Mouse (Mus musculus) hindbrain, embryonic 14.5 days (tissue): Measurements from ENCODE around the gene Kcns1. TPM values are rescaled to one million over a fixed set of nuclear protein-coding genes. Genes with fewer than 3 reads are reported as not detected.
A peak's percentile ranks its signal among the peaks of the same experiment; 100 is the strongest.
"Not testable (repeated sequence)": the region's sequence is repeated elsewhere in the genome, so short reads cannot be mapped to it uniquely, and the experiment has no call there.

Experiments
- ATAC-seq: fragments of 200-750 bp; cut with Nextera tagmentation; 2 replicates; pipeline ENCODE4 v1.8.0; 2017; ENCODE audit warnings: moderate number of reproducible peaks, mild to moderate bottlenecking, moderate TSS enrichment, moderate library complexity; ENCODE audit not compliant: low FRiP score
- DNase-seq: peaks from one replicate; pipeline ENCODE4 v3.0.0-alpha.2; 2015; ENCODE audit warnings: low spot score
- H3K27ac ChIP-seq: fragments of 300-500 bp; sonication (generic); 2 replicates; pipeline ENCODE4 v1.5.1; 2014; ENCODE audit warnings: mild to moderate bottlenecking, moderate library complexity
- H3K27me3 ChIP-seq: fragments of 300-500 bp; sonication (generic); 2 replicates; pipeline ENCODE4 v1.6.1; 2014; ENCODE audit warnings: mild to moderate bottlenecking, low read length, mixed read lengths; ENCODE audit not compliant: control insufficient read depth, insufficient read depth
- H3K36me3 ChIP-seq: fragments of 300-500 bp; sonication (generic); replicated peaks from 2 replicates; pipeline ENCODE4 v1.6.1; 2014; ENCODE audit not compliant: control insufficient read depth, insufficient read depth
- H3K4me1 ChIP-seq: fragments of 300-500 bp; sonication (generic); replicated peaks from 2 replicates; pipeline ENCODE4 v1.6.1; 2014; ENCODE audit warnings: antibody characterized with exemption, low read length, mixed read lengths; ENCODE audit not compliant: control insufficient read depth, insufficient read depth
- H3K4me2 ChIP-seq: fragments of 300-500 bp; sonication (generic); replicated peaks from 2 replicates; pipeline ENCODE4 v1.6.1; 2014; ENCODE audit warnings: mild to moderate bottlenecking, moderate library complexity
- H3K4me3 ChIP-seq: fragments of 300-500 bp; sonication (generic); replicated peaks from 2 replicates; pipeline ENCODE4 v1.5.1; 2014; ENCODE audit warnings: mild to moderate bottlenecking, low read length
- H3K9ac ChIP-seq: fragments of 300-500 bp; sonication (generic); 2 replicates; pipeline ENCODE4 v1.6.1; 2014
- H3K9me3 ChIP-seq: fragments of 300-500 bp; sonication (generic); 2 replicates; pipeline ENCODE4 v1.6.1; 2016; ENCODE audit warnings: low read length; ENCODE audit not compliant: control insufficient read depth
- WGBS: fragments of 180-500 bp; shearing (Covaris S2); extraction: QIAGEN DNeasy Blood & Tissue Kit; methylation state at CpG from one replicate; pipeline ENCODE4 v1.1.7; 2014; 5-methylcytosine and 5-hydroxymethylcytosine counted together
- polyA plus RNA-seq: library from polyadenylated mRNA; unstranded; fragments of >200 nt; fragmentation: Nextera tagmentation; extraction: Ambion mirVana; gene quantifications from 2 replicates; pipeline ENCODE4 v1.2.1, GENCODE M21; 2014

The Kcns1 gene
- polyA plus RNA-seq, result 1.1 and 1.6 TPM in 2 replicates

DNA sequence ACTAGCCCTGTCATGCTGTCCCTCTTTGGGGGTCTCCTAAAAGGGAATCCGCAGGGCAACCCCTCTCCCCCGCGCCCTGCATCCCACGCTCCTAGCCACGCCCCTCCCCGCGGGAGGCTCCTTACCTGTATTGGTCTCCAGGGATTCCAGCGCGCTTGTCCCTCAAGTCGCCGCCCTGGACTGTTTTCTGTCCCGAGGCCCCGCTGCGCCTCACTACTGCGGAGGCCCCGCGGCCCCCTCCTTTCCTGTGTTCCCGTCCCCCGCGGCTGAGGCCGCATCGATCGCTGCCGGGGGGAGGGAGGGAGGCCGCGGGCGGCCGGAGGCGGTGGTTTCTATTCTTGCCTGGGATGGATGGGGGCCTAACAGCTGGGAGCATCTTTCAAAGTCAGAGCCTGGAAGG is at the start of gene Kcns1:
TSS of gene Kcns1 (minus strand) at position 212 of the 400 bp plus-strand sequence.
- peak within 1 kb of the TSS; percentile 39 for H3K9ac ChIP-seq
- ATAC-seq, result no peak
- peak within 1 kb of the TSS; percentile 53 for H3K4me2 ChIP-seq
- DNase-seq, result no peak
- H3K4me1 ChIP-seq, result peaks cover 18% of the 10 kb centered on the region
- H3K36me3 ChIP-seq, result no peaks in the 10 kb centered on the region
- peak within 1 kb of the TSS; percentile 28 for H3K4me3 ChIP-seq
- peaks cover 66% of the 10 kb centered on the region for H3K27me3 ChIP-seq
- H3K9me3 ChIP-seq, result no peaks in the 10 kb centered on the region
- WGBS, result under 1% methylated on average over 29 of the region's 29 CpGs
- no peak within 1 kb of the TSS for H3K27ac ChIP-seq

DNA sequence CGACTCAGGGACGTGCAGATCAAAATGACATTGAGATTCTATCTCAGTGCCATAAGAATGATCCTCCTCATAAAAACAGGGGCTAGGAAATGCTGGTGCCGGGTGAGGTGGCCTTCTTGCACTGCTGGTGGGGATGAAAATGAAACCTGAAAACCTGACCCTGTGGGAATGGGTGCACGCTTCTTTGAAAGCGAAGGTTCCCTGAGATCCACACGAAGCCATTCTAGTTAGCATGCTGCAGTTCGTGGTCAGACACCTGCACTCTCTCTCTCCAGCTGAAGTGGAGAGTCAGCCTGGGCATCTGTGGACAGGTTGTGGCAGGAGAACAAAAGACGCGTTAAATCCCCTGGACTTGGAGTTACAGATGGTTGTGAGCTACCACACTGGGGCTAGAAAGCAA is 48.4 kb upstream of the Kcns1 start:
- Histone ChIP-seq H3K4me1 (no peaks in the 10 kb centered on the region), H3K27ac (no peak overlapping the region), H3K4me2 (no peak overlapping the region), H3K9ac (no peak overlapping the region), H3K4me3 (no peak overlapping the region), H3K27me3 (no peaks in the 10 kb centered on the region), H3K36me3 (no peaks in the 10 kb centered on the region), H3K9me3 (no peaks in the 10 kb centered on the region)
- ATAC-seq (no peak), DNase-seq (no peak)
- 90% methylated on average over 9 of the region's 9 CpGs for whole genome bisulfite sequencing

DNA sequence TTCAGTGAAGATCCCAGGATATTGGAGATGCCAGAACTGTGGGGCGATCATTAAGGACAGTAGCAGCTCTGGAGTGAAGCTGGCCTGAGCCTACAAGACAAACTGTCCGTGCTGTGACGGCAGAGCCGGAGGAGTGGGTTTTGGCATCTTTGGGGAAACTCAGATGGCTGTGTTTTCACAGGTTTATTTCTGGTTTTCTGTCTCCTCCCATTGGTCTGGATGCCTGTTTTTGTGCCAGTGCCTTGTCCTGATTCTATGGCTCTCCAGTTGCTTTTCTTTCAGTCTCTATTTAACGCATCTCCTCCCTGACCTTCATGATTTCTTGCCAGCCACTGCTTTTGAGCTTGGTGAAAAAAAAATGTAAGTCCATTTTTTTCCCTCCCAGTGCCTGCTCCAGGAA is 41.8 kb upstream of the Kcns1 start:
- Histone ChIP-seq H3K9ac (no peak overlapping the region), H3K36me3 (no peaks in the 10 kb centered on the region), H3K27ac (no peak overlapping the region), H3K4me3 (no peak overlapping the region), H3K4me1 (no peaks in the 10 kb centered on the region), H3K27me3 (no peaks in the 10 kb centered on the region), H3K9me3 (no peaks in the 10 kb centered on the region), H3K4me2 (no peak overlapping the region)
- no peak for DNase-seq
- ATAC-seq, result no peak
- WGBS, result 83% methylated on average over 5 of the region's 5 CpGs

- Histone ChIP-seq H3K27ac (no peak overlapping the region), H3K4me3 (no peak overlapping the region), H3K4me2 (no peak overlapping the region), H3K36me3 (no peaks in the 10 kb centered on the region), H3K27me3 (no peaks in the 10 kb centered on the region), H3K4me1 (no peaks in the 10 kb centered on the region), H3K9me3 (no peaks in the 10 kb centered on the region), H3K9ac (no peak overlapping the region)
- DNase-seq (no peak), ATAC-seq (no peak)
- 86% methylated on average over 4 of the region's 4 CpGs for WGBS
Measured at GRCm38 (mm10) chr2:164210892-164211291, 40.0 kb upstream of the Kcns1 start.

GRCm38 (mm10) chr2:164206676-164207075 is 35.8 kb upstream of the Kcns1 start:
- no peaks in the 10 kb centered on the region for H3K9me3 ChIP-seq
- H3K4me3 ChIP-seq, result no peak overlapping the region
- no peaks in the 10 kb centered on the region for H3K27me3 ChIP-seq
- H3K4me2 ChIP-seq, result no peak overlapping the region
- H3K27ac ChIP-seq, result no peak overlapping the region
- H3K4me1 ChIP-seq, result no peaks in the 10 kb centered on the region
- 81% methylated on average over 4 of the region's 4 CpGs for WGBS
- DNase-seq (no peak), ATAC-seq (no peak)
- no peak overlapping the region for H3K9ac ChIP-seq
- no peaks in the 10 kb centered on the region for H3K36me3 ChIP-seq

DNA sequence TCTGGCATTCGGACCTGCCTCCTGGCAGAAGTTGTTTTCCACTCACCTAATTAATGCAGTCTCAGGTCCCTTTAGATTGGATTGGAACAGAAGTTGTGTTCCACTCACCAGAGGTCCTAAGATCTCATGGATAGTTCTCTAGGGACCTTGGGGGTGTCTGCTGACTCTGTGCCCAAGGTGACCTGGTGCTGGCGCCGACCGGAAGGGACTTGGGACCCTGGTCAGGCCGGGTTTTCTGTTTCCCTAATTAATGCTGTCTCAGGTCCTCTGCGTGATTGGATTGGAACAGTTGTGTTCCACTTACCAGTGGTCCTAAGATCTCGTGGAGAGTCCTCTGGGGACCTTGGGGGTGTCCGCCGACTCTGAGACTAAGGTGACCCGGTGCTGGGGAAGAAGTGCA is 35.1 kb upstream of the Kcns1 start:
- not testable (repeated sequence) for H3K9me3 ChIP-seq, H3K4me2 ChIP-seq, H3K27me3 ChIP-seq, H3K9ac ChIP-seq, H3K36me3 ChIP-seq, H3K27ac ChIP-seq, DNase-seq, H3K4me3 ChIP-seq, H3K4me1 ChIP-seq, ATAC-seq
- WGBS, result 89% methylated on average over 10 of the region's 10 CpGs

- H3K9me3 ChIP-seq, result no peaks in the 10 kb centered on the region
- no peaks in the 10 kb centered on the region for H3K4me1 ChIP-seq
- no peak within 1 kb of the TSS for H3K4me3 ChIP-seq
- DNase-seq (no peak), ATAC-seq (no peak)
- 75% methylated on average over 20 of the region's 20 CpGs for WGBS
- no peaks in the 10 kb centered on the region for H3K36me3 ChIP-seq
- no peak within 1 kb of the TSS for H3K27ac ChIP-seq
- H3K9ac ChIP-seq, result no peak within 1 kb of the TSS
- H3K4me2 ChIP-seq, result no peak within 1 kb of the TSS
- no peaks in the 10 kb centered on the region for H3K27me3 ChIP-seq
Measured at GRCm38 (mm10) chr2:164199626-164200327, 28.9 kb upstream of the Kcns1 start, which contains the start of gene Wfdc15a. Gene Wfdc15a (minus strand): TSS chr2:164200130.

DNA sequence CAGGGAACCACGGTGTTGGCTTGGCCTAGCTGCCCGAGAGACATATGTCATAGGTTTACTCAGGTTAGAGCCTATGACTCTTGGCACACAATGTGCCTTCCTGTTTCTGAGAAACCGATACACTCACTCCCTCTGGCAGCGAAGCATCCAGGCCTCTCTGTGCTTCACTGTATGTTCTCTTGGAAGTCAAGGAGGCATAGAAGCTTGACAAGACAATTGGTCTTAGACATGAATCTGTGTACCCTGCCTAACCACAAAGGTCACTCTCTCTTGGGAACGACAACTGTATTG is 25.7 kb upstream of the Kcns1 start:
- ATAC-seq, result no peak
- WGBS, result 85% methylated on average over 5 of the region's 5 CpGs
- H3K27me3 ChIP-seq, result no peaks in the 10 kb centered on the region
- no peak overlapping the region for H3K27ac ChIP-seq
- H3K4me3 ChIP-seq, result no peak overlapping the region
- H3K36me3 ChIP-seq, result no peaks in the 10 kb centered on the region
- H3K9me3 ChIP-seq, result no peaks in the 10 kb centered on the region
- H3K4me2 ChIP-seq, result no peak overlapping the region
- no peak overlapping the region for H3K9ac ChIP-seq
- no peak for DNase-seq
- H3K4me1 ChIP-seq, result no peaks in the 10 kb centered on the region

GRCm38 (mm10) chr2:164195971-164196699 is 25.2 kb upstream of the Kcns1 start:
- DNase-seq (no peak), ATAC-seq (no peak)
- Histone ChIP-seq H3K4me1 (no peaks in the 10 kb centered on the region), H3K36me3 (no peaks in the 10 kb centered on the region), H3K9ac (no peak overlapping the region), H3K27ac (no peak overlapping the region), H3K4me3 (no peak overlapping the region), H3K27me3 (no peaks in the 10 kb centered on the region), H3K9me3 (no peaks in the 10 kb centered on the region), H3K4me2 (no peak overlapping the region)
- WGBS, result 89% methylated on average over 5 of the region's 5 CpGs
